Mouse (Mus musculus) bone marrow macrophage, adult 2 months (primary cell): ENCODE results near the gene Slc38a9.

ENCODE experiments used
- CTCF ChIP-seq: IDR thresholded peaks from 2 replicates; pipeline ENCODE4 v1.5.1; 2012; ENCODE audit warnings: low read depth, mild to moderate bottlenecking, low read length, moderate library complexity
- POLR2A ChIP-seq: IDR thresholded peaks from 2 replicates; pipeline ENCODE4 v1.6.1; 2012; ENCODE audit warnings: mild to moderate bottlenecking, low read depth, low read length, borderline replicate concordance

DNA sequence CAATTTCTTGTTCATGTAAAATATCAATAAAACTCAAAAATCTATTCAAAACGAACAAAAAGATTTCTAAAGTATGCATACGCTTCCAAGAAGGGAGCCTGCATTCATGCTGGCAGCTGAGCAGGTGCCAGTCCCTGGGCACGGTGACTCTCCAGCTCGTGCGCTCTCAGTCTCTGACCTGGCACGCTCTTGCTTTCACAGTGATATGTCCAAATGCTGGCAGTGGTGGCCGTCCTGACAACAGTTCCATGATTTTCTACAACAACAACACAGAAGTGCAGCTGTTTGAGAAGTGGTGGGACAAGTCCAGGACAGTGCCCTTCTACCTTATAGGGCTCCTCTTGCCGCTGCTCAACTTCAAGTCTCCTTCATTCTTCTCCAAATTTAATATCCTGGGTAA lies 40.7 kb downstream of the Slc38a9 start:
- no peak for TF ChIP-seq CTCF
- no peak for TF ChIP-seq POLR2A
